Mouse (Mus musculus): ENCODE measurements around the gene Dusp12. TPM values are rescaled to one million over a fixed set of nuclear protein-coding genes. Genes with fewer than 3 reads are reported as not detected.

Gene Dusp12
- polyA plus RNA-seq, 1 experiment from 2014 or later, result 35.9 TPM

Other genes with a start within 250 kb of the Dusp12 start
- 8.0 and 10.4 TPM in 2 replicates for gene Olfml2b, start 241.0 kb downstream of the Dusp12 start, polyA plus RNA-seq (2016; fragmentation: Nextera tagmentation; extraction: Ambion mirVana)
- gene Atf6, start 17.8 kb downstream of the Dusp12 start, polyA plus RNA-seq (2016; fragmentation: Nextera tagmentation; extraction: Ambion mirVana), result 10.3 and 11.3 TPM in 2 replicates
- gene Gm26620, start 475 bp downstream of the Dusp12 start, polyA plus RNA-seq (2016; fragmentation: Nextera tagmentation; extraction: Ambion mirVana), result 0.63 TPM in 1 of 2 replicates, not detected in the other
- not detected in 2 replicates for gene Fcrlb, start 27.4 kb upstream of the Dusp12 start, polyA plus RNA-seq (2016; fragmentation: Nextera tagmentation; extraction: Ambion mirVana)
- gene Fcrla, start 42.0 kb upstream of the Dusp12 start, polyA plus RNA-seq (2016; fragmentation: Nextera tagmentation; extraction: Ambion mirVana), result not detected in 2 replicates
- 0.43 and 0.49 TPM in 2 replicates for gene Fcgr2b, start 91.0 kb upstream of the Dusp12 start, polyA plus RNA-seq (2016; fragmentation: Nextera tagmentation; extraction: Ambion mirVana)
- 0.25 and 0.45 TPM in 2 replicates for gene Fcgr4, start 133.4 kb upstream of the Dusp12 start, polyA plus RNA-seq (2016; fragmentation: Nextera tagmentation; extraction: Ambion mirVana)
- gene Fcgr3, start 179.4 kb upstream of the Dusp12 start, polyA plus RNA-seq (2016; fragmentation: Nextera tagmentation; extraction: Ambion mirVana), result 7.2 and 9.1 TPM in 2 replicates
- 9.8 and 14.1 TPM in 2 replicates for gene Cfap126, start 228.4 kb upstream of the Dusp12 start, polyA plus RNA-seq (2016; fragmentation: Nextera tagmentation; extraction: Ambion mirVana)